8 mouse cellular contexts compared by ENCODE assay signal in the genomic region with DNA sequence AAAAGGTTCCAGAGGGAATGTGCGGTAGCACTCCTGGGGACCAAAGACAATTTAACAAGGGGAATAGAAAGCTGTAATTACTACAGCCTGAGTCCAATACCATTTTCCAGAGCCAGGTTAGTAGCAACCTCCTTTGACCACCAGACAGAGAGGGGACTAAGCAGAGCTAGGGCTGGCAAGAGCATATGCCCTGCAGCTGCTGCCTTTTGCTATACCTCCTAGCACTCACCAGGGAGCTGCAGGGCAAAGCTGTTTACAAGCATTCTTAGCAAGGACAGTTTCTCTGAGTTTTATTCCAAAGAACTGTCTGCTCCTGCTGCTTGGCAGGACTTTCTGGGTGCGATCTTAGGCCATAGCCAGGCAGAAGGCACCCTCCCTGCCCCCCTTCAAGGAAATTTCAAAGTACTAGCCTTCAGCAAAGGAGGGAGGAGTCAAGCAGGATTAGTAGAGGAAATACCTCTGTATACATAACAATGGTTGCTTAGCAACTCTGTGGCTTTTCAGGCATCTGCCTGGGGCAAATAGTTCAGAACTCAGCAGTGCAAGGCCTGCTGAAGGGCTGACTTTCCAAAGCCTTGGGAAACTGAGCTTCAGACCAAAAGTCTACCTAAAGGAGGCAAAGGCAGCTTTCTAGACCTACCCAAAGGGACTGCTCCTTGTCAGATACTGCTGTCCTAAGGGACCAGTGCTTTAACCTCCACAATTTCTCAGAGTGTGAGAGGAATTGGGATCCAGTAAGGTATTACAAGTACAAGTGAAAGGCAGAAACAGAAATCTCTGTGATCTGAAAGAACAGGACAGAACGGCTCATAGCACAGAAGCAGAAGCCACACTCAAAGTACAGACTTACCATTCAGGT.
DNase-seq lines count a peak whose midpoint lies in the region; ATAC-seq and TF ChIP-seq lines count a peak whose summit lies in the region.

No protein-coding gene starts in this region.

- no peak overlapping the region for H3K27ac ChIP-seq in heart, embryonic 13.5 days (replicated peaks)
- no peak overlapping the region for H3K27ac ChIP-seq in hindbrain, embryonic 11.5 days (ENCODE audit: low read depth, low read length)
- no peak overlapping the region for H3K27ac ChIP-seq in midbrain, embryonic 16.5 days (ENCODE audit: low read length)
- no peak overlapping the region for H3K27ac ChIP-seq in liver, postnatal 0 days (ENCODE audit: low read depth)

- DNase-seq in heart, postnatal 36 days, result no peak
- peak; percentile 89 for DNase-seq in ZHBTc4 (ENCODE audit: low read depth, low spot score)
- DNase-seq in hindbrain, embryonic 11.5 days (ENCODE audit: low spot score), result peak; percentile 44
- no peak for DNase-seq in adrenal gland, postnatal 10 days
- DNase-seq in liver, postnatal 0 days, result no peak

- ATAC-seq in heart, embryonic 13.5 days (ENCODE audit: extremely low read depth, insufficient number of reproducible peaks, low FRiP score, low TSS enrichment), result no peak
- ATAC-seq in hindbrain, embryonic 11.5 days (ENCODE audit: low FRiP score), result peak; percentile 92
- ATAC-seq in midbrain, embryonic 16.5 days, result peak; percentile 89
- ATAC-seq in megakaryocyte-erythroid progenitor cell, adult 5-6 weeks (replicated peaks; ENCODE audit: low FRiP score, low TSS enrichment, poor library complexity, severe bottlenecking), result no peak
- ATAC-seq in liver, postnatal 0 days, result no peak

- WGBS in heart, embryonic 13.5 days, result 36% methylated on average over 3 of the region's 3 CpGs
- WGBS in hindbrain, embryonic 11.5 days, result 33% methylated on average over 3 of the region's 3 CpGs
- 29% methylated on average over 3 of the region's 3 CpGs for WGBS in midbrain, embryonic 16.5 days
- WGBS in liver, postnatal 0 days (ENCODE audit: insufficient replicate concordance), result 45% methylated on average over 3 of the region's 3 CpGs

- no peak for TF ChIP-seq EP300 in liver, postnatal 0 days (IDR thresholded peaks at IDR 0.05; ENCODE audit: low read depth)

- H3K4me3 ChIP-seq in heart, embryonic 13.5 days, result no peak overlapping the region
- no peak overlapping the region for H3K4me3 ChIP-seq in hindbrain, embryonic 11.5 days (ENCODE audit: low read depth, low read length)
- no peak overlapping the region for H3K4me3 ChIP-seq in midbrain, embryonic 16.5 days (ENCODE audit: low read depth, low read length)
- H3K4me3 ChIP-seq in liver, postnatal 0 days (ENCODE audit: low read depth, low read length), result no peak overlapping the region

- peak overlapping the region; percentile 13; the same call in 1 of the 2 replicates for H3K4me2 ChIP-seq in heart, embryonic 13.5 days
- no peak overlapping the region for H3K4me2 ChIP-seq in hindbrain, embryonic 11.5 days (replicated peaks; ENCODE audit: low read depth, low read length)
- no peak overlapping the region for H3K4me2 ChIP-seq in midbrain, embryonic 16.5 days (ENCODE audit: low read length)
- no peak overlapping the region for H3K4me2 ChIP-seq in liver, postnatal 0 days (ENCODE audit: low read depth, low read length)

- no peaks in the 10 kb centered on the region for H3K36me3 ChIP-seq in heart, embryonic 13.5 days
- no peaks in the 10 kb centered on the region for H3K36me3 ChIP-seq in hindbrain, embryonic 11.5 days (ENCODE audit: control insufficient read depth, insufficient read depth, low read length)
- H3K36me3 ChIP-seq in midbrain, embryonic 16.5 days (ENCODE audit: control insufficient read depth, insufficient read depth, low read length), result no peaks in the 10 kb centered on the region
- no peaks in the 10 kb centered on the region for H3K36me3 ChIP-seq in liver, postnatal 0 days (replicated peaks; ENCODE audit: insufficient read depth, low read length)

- H3K9ac ChIP-seq in heart, embryonic 13.5 days, result no peak overlapping the region
- no peak overlapping the region for H3K9ac ChIP-seq in hindbrain, embryonic 11.5 days (ENCODE audit: low read depth, low read length)
- H3K9ac ChIP-seq in midbrain, embryonic 16.5 days (ENCODE audit: low read depth, low read length), result no peak overlapping the region
- no peak overlapping the region for H3K9ac ChIP-seq in liver, postnatal 0 days (replicated peaks)

- no peaks in the 10 kb centered on the region for H3K27me3 ChIP-seq in heart, embryonic 13.5 days (replicated peaks)
- H3K27me3 ChIP-seq in hindbrain, embryonic 11.5 days (ENCODE audit: control insufficient read depth, insufficient read depth, low read length), result no peaks in the 10 kb centered on the region
- H3K27me3 ChIP-seq in midbrain, embryonic 16.5 days (ENCODE audit: control insufficient read depth, insufficient read depth, low read depth, low read length), result no peaks in the 10 kb centered on the region
- H3K27me3 ChIP-seq in liver, postnatal 0 days (ENCODE audit: insufficient read depth, low read length), result no peaks in the 10 kb centered on the region

- H3K4me1 ChIP-seq in heart, embryonic 13.5 days, result 0 out of 2 replicates have a peak, but pooled peaks cover 4% of the 10 kb centered on the region
- H3K4me1 ChIP-seq in hindbrain, embryonic 11.5 days (replicated peaks; ENCODE audit: control insufficient read depth, insufficient read depth, low read length), result no peaks in the 10 kb centered on the region
- H3K4me1 ChIP-seq in midbrain, embryonic 16.5 days (ENCODE audit: control insufficient read depth, insufficient read depth, low read length), result peaks cover 4% of the 10 kb centered on the region; the same call in 1 of the 2 replicates
- no peaks in the 10 kb centered on the region for H3K4me1 ChIP-seq in liver, postnatal 0 days (ENCODE audit: insufficient read depth)

- no peak for TF ChIP-seq CTCF in liver, postnatal 0 days (IDR thresholded peaks at IDR 0.05; ENCODE audit: low read depth)

- H3K9me3 ChIP-seq in heart, embryonic 13.5 days, result no peaks in the 10 kb centered on the region
- no peaks in the 10 kb centered on the region for H3K9me3 ChIP-seq in hindbrain, embryonic 11.5 days (ENCODE audit: control insufficient read depth, low read length)
- no peaks in the 10 kb centered on the region for H3K9me3 ChIP-seq in midbrain, embryonic 16.5 days (replicated peaks; ENCODE audit: control insufficient read depth, low read length, poor library complexity, severe bottlenecking)
- no peaks in the 10 kb centered on the region for H3K9me3 ChIP-seq in liver, postnatal 0 days (ENCODE audit: low read length)

- intact Hi-C loops in heart, postnatal 36 days (cut with DNase I), result no loop called here

Comparison
In these comparisons a context has a peak if more than half of its experiments do, and no peak if none do; other contexts are left out.
1. ATAC-seq: peak in hindbrain, embryonic 11.5 days (single experiment) and midbrain, embryonic 16.5 days (single experiment); none in heart, embryonic 13.5 days (single experiment), megakaryocyte-erythroid progenitor cell, adult 5-6 weeks (single experiment) and liver, postnatal 0 days (single experiment).
2. DNase-seq: peak in ZHBTc4 (single experiment) and hindbrain, embryonic 11.5 days (single experiment); none in heart, postnatal 36 days (0 of 2), adrenal gland, postnatal 10 days (single experiment) and liver, postnatal 0 days (single experiment).